Mouse (Mus musculus) lung, postnatal 10 days (tissue): ENCODE results near the gene Slc22a3.

Experiments
- DNase-seq: peaks from one replicate; pipeline ENCODE4 v3.0.0; 2021

Slc22a3 gene

DNA sequence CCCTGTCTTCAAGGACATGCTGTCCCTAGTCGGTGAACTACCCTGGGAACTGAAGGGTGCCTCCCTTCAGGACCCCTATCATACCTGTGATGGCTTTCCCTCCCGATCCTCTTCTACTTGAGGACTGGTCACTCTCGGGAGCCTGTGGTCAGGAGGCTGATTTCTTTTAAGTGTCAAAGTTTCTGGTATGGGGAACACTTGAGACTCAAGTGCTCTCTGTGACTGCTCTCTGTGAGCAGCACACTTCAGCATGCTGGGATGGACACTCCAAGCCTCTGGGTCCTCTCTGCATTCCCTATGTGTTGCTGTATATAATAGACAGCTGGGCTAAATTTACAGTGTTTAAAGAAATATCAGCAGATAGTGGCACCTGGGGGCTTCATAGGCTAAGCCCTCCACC, 39.9 kb downstream of the Slc22a3 start:
- DNase-seq: peak; percentile 23

DNA sequence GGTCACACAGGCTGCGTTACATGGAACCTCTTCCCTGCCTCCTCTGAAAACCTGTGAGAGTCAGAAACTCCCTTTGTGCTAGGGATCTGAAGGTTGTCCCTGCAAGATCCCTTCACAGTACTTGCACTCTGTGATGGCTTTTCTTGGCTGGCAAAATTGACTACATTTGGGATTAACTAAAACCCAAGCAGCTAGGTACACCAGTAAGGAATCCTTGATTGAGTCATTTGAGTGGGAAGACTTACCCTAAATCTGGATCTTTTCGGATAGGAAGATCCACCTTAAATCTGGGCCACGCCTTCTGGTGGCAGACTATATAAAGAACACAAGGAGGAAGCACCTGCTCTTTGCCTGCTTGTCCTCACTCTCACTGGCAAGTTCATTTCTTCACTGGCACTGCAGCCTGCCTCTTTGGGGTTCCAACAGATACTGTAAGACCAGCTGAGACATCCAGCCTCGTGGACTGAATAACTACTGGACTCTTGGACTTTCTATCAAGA, 41.0 kb downstream of the Slc22a3 start:
- DNase-seq: no peak

DNA sequence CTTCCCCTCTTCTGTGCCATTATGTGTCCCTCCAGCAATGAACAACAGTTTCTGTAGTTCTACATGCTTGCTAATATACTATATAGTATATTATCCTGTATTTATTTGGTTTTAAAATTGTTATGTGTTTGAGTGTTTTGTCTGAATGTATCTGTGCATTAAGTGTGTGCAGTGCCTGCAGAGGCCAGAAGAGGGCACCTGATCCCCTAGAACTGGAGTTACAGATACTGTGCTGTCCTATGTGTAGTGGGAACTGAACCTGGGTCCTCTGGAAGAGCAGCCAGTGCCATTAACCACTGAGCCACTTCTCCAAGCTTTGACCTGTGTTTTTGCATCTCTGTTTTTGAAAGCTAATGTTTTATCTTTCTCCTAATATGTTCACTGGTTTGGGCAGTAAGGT, 46.3 kb downstream of the Slc22a3 start:
- DNase-seq: no peak

DNA sequence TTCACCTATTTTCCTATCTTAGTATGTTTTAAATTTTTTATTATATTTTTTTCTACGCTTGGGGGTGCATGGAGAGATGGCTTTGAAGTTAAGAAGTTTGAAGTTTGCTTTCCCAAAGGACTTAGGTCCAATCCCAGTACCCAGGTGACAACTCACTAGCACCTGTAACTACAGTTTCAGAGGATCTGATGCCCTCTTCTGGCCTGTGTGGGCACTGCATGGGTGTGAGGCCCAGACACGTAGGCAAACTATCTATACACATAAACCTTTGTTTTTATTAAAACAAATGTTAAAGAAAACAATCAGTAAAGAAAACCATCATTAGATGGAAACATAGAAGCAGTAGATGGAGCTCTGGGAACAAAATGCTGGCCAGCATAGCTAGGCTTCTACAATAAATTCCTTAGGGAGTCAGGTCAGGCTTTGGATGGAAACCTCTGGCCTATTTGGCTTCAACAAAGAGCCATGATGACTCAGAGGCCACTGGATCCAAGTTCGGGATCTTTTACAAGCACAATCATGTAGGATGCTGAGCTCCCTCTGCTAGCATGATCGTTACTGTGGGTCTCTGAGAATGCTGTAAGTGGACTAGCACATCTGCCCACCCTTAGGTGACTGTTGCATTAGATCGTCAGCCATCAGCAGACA, 52.2 kb downstream of the Slc22a3 start:
- DNase-seq: peak; percentile 32

DNA sequence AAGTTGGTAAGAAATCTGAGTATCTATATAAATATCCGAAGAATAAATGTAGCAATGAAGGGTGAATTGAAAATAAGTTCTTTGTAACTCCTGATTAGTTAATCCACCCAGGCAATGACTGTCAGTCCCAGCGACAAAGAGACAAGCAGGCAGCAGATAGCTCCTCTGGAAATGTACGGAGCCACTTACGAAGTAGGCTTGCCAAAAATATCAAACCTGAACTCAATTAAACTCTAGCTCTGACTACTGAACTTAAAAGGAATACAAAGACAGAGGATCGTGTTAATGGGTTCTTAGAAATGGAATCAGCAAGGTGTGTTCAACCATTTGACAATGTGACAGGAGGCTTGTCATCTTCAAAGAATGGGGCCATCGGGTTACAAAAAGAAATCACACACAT, 53.8 kb downstream of the Slc22a3 start:
- DNase-seq: no peak

DNA sequence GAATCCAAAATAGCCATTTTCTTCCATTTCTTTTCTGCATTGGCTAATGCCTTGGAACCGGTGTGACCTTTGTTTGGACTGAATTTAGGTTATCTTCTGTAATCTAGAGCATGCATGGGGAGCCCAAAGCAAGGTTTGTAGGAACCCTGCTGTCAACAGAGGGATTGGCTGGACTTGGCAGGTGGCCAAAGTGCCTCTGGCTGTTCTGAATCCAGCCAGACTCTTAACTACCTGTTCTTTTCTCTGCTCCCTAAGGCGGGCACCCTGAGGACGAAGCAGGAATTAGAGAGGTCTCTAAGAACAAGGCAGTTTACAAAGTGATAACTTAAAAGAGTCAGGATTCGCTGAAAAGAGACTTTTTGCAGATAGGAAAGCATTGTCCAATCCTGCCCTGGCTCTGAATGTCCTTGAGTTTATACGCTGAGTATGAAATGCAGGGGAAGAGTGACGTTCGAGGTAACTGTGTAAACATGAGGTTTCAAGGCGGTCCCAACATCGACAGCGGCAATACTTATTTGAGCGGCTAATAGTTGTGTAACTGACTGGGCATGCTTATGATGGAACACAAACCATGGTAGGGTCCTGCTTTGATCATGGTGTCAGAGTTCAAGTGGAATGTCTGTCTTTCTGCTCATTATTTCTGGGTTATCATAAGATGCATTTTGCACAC, 54.5 kb downstream of the Slc22a3 start:
- DNase-seq: no peak

DNA sequence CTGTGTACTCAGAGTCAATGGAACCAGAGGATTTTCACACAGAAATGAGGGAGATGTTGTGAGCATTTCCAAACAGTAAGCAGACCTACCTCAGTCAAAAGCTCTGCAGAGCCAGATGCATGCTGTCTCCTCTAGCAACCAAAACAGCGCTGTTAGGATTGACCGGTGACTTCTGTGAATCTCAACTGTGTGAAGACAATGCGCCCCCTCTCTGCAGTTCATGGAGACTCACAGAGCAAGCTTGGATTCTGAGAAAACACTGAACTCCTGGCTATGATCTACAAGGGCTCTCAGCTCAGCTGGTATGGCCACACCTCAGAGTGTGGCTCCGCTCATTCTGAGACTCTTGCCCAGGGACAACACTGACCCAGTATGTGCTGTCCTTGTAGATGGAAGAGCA, 56.3 kb downstream of the Slc22a3 start:
- peak; percentile 43 for DNase-seq

DNA sequence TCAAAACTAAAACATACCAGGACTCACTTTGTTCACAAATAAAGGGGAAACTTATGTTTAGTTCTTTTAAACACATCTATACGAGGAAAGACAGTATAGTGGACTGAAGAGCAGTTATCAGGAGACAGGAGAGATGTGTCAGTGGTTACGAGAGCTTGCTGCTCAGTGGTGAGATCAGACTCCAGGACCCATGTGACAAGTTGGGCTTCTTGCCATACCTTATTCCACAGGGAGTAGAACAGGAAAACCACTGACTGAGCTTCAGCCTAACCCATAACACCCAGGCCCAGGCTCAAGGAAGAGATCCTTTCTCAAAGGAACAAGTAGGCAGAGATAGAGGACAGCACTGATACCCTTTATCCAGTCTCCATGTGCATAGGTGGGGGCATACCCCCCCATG, 62.9 kb downstream of the Slc22a3 start:
- peak; percentile 46 for DNase-seq

DNA sequence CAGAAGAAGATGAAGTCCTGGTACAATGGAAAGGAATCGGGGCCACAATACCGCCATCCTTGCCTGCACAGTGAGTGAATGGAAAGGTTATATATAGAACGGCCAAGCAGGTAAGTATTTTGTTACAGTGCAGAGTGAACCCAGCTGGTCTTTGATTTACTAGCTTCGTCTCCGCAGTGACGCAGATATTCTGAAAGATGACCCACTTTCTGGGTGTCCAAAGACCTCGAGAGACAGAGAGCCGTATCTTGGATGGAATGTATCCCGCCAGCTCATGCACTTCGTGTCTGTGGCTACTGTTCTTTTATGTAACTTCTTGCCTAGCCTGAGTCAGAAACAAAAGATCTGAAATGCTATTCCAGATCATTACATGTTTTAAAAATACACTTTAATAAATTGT, 69.7 kb downstream of the Slc22a3 start:
- DNase-seq: no peak

DNA sequence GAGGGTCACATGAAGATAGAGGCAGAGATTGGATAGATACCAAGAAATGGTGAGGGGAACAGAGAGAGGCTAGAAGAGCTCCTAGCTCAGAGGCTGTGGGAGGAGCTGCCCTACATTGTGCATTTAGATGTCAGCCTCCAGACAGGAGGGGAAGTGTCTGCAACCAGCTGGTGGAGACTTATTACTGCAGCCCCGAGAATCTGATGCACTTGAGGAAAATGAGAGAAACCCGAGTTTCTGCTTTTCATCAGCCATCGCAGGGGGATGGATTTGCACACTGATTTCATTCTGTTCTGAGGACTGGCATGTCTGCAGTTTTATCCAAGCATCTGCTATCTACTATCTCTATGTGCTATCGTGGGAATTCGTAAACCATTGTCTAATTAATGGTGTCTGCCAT, 75.8 kb downstream of the Slc22a3 start:
- DNase-seq: no peak

DNA sequence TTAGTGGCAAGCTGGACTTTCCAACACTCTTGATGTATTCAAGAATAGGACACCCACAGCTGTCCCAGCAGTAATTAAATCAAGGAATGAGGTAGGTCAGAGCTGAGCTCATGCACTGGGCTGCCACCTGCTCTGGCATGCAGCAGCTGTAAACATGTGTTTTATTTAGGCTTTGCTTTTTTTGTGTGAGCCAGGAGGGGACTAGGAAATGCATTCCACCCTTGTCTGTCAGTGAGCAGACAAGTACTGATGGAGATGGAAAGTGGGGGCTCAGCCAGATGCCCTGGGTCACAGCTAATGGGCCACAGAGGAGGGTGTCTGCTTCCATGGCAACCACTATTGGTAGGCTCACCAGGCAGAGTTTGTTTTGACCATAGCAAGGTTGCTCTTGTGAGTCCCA, 79.1 kb downstream of the Slc22a3 start:
- peak; percentile 43 for DNase-seq

DNA sequence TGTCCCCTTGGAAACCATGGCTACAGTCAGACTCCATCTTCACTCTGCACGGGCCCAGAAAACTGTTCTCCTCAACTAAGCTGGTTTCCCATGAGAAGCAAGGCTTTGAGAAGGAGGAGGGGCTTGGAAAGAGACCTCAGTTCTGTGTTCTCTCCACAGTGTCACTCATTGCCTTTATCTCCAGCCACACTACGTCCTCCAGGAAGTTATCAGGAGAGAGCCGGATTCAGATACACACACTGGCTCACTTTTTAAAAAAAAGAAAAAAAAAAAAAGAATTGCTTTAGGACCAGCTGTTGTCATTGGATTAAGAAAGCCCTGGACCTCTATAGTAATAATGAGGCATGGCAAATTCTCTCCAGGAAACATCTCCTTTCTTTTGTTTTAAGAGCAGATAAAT, 80.3 kb downstream of the Slc22a3 start:
- DNase-seq: no peak

DNA sequence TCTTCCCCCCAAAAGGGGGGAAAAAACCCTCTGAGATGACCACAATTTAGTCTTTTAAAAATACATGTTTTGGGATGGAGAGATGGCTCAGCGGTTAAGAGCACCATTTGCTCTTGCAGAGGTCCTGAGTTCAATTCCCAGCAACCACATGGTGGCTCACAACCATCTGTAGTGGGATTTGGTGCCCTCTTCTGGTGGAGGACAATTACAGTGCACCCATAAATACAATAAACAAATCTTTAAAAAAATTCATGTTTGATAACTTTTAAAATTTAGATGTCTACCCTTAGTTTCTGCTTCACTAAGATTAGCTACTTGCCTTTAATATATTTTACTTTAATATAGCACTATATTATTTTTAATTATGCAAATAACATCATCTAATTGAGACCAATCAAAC, 85.4 kb downstream of the Slc22a3 start:
- DNase-seq: no peak

DNA sequence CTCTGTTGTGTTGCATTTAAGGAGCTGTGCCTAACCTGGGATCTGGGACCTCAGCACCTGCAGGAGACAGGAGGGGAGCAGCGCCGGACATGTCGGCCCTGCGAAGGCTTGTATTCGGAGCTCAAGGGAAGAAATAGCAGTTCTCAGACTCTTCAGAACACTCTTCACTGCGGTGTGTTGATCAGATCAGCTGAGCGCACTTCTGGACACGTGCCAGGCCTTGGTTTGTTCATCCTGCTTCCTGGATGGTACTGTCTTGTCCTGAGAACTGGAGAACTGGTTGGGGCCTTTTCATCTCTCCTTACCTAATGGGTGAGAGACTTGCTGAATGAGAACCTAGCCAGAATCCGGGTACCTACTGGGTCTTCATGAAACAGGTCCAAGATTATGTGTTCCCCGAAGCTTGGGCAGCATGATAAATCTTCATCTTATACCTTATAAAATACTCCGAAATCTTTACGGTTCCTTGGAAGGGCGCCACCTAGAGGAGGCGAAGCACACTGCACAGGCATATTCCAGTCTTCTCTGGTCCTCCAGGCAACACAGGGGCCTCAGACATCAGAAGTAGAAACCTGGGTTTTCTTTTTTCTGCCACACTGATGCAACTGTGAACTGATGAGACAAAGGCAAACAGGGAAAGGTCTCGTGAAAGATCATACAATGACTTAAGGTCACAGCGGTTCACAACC, 86.5 kb downstream of the Slc22a3 start:
- DNase-seq: peak; percentile 37

DNA sequence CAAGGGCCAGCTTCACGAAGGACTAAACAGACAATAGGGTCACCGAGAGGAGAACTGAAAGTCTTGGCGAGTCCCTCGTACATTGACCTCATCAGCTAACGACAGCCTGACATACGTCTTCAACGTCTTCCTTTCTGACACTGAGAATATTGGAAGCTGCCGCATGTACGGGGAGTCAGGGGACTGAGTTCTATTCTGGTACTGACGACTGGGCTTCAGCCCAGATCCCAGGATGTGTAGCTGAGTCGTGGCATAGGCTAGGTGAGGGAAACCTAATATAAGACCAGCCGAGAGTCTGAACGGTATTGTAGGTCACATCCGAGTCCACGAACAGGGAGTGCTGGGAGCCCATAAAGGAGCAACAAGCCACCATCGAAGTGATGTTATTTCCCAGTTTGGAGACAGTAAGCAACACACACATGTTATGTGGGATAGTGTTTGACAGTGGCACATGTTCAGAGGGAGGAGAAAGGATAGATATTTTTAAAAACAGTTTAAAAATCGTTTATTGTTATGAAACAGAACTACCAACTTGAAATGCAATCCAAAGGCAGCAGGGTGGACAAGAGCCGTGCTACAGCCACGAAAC, 87.9 kb downstream of the Slc22a3 start:
- DNase-seq: peak; percentile 7

DNA sequence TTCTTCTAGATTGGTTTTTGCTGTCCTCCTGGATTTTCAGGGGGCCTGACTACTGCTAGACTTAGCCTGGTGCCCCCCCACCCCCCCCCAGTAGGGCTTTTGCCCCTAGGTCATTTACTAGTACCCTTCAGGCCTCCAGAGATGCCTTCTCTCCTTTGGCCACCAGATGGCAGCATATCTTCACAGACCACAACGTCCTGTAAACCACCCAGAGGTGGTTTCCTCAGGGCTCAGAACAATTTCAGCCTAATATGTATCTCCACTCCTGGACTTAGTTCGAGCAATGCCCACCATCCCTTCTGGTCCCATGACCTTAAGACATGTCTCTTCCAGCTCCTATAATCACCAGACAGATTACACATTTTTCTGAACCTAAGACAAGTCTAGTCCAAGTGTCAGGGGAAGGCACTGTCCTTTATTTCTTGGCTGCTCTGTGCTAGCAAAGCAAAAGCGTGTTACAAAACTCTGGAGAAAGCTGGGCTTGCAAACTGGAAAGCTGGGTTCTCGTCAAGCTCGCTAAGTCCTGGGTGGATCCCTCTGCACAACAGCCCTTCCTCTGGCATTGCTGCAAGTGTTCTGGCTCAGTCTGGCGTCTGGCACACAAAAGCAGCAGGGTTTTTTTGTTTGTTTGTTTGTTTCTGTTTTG, 91.1 kb downstream of the Slc22a3 start:
- DNase-seq: peak; percentile 89

DNA sequence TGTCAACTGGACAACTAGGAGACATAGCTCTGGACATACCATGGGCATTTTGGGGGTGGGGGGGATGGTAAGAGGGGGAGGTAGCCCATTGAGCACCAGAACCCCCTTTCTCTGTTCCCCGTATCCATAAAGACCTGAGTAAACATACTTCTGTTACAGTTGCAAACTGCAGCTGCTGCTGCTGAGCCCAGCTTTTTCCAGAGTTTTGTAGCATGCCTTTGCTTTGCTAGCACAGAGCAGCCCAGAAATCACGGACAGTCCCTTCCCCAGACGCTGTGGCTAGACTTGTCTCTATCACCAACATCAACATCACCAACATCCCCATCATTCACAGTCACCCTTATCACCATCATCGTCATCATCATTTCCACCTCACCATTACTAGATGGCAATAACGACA, 91.8 kb downstream of the Slc22a3 start:
- no peak for DNase-seq

DNA sequence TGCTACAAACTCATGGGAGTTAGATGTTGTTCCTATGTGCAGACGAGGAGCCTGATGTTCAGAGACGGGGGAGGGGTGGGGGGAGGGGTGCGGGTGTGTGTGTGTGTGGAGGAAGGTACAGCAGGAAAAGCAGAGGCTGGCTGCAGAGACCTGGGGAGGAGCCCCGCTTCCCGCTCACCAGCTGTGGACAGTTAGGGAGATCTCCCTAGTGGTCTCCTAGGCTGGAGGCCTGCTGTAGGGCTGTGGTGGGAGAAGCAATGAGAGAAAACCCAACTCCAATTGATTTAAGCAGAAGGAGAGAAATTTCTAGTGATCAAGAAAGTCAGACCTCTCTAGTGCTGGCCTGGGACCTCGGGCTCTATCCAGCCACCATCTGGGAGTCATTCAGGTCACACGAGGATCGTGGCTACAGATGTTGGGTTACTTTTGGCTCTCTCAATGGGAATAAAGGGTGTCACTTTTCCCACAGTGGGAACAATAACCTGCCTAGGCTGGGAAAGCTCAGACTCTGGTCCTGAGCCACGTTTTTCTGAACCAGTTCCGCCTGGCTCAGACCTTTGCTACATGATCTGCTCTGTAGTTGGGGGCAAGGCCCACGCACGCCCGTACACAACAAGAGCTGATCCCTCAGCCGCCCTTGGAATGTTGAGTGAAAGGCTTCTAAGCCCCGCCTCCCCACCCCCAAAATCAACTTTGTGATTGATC, 92.3 kb downstream of the Slc22a3 start:
- peak; percentile 33 for DNase-seq

DNA sequence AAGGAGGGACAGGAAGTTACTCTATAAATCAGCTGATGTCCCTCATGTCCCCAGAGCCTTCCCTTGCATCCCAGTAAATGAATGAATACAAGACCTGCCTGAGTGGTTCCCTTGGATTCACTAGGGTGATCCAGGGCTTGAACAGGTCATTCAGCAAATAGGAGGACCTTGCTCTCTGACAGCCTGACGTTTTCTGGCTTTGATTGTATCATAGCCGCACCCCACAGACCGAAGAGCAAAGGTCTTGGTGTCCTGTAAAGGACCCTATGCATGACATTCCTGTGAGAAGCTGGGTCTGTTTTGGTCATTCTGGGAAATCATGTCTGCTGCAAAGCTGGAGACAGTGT, 94.6 kb downstream of the Slc22a3 start:
- no peak for DNase-seq

DNA sequence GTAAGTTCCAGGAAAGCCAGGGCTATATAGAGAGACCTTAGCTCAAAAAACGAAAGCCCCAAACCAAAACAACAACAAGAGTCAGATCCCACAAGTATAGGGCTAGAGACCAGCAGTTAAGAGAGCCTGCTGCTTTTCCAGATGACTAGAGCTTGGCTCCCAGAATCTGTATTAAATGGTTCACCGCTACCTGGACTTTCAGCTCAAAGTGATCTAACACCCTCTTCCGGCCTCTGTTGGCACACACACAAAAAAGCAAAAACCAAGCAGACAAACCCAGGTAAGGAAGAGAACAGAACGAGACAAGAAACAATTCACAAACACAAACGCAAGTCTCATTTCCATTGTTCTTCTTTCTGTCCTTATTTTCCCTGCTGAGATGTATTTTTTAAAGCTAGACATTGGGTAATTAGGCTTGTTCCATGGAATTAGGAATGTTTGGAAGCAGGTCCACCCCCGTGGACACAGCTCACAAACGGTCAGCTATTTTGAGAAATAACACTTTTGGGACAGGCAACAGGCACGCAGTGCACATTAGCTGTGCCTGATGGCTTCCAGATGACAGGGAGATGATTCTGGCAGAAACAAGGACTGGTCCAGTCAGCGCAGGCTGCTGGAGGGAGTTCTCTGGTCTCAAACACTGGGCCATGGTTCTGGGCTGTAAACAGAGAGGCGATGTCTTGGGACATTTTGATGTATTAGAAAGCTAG, 95.2 kb downstream of the Slc22a3 start:
- peak; percentile 90 for DNase-seq

DNA sequence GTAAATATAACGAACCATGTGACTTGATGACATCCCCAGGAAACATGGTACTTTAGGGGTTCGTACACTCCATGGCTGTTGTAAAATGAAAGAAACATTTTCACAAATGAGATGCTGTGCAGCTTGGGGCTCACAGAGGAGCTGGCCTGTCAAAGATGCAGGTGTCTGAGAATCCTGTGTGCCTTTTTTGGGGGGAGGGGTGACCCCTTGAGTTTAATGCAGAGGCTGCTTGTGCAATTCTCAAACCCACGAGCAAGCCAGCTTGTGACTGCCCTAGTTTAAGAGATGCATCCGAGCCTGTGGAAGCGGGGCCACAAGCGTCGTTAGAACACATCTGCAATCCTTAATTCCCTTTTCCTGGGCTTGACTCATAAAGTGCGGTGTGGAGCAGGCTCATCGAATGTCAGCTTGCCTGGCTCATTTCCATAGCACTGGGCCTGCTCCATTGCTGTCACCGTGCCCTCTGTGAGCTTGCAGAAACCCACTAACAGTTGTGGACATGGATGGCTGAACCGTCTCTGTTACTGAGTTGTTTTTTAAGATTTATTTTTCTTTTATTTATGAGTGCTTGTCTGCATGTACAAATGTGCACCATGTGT, 98.1 kb downstream of the Slc22a3 start:
- no peak for DNase-seq

DNA sequence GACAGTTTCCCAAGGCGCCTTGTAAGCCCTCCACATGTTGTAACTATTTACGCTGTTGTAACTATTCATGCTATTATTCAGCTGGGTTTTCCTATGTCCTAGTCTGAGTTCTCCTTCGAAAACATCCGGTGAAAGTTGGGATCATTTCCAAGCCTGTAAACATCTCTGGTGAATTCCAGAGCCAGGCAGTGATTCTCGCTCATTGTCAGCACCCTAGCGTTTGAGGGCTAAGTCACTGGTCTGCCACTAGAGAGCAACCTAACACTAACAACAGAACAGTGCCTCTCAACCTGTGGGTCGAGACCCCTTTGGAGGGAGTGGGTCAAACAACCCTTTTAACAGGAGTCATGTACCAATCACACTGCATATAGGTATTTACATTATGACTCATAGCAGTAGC, 104.1 kb downstream of the Slc22a3 start:
- peak; percentile 85 for DNase-seq
